Mouse (Mus musculus): Measurements from ENCODE around the gene Numbl. TPM values are rescaled to one million over a fixed set of nuclear protein-coding genes. Genes with fewer than 3 reads are reported as not detected.

Gene Numbl
- 47.6 and 51.7 TPM in 2 replicates for polyA plus RNA-seq (2011; ENCODE audit: insufficient read length, low read depth, missing spikeins)

- H3K4me3 ChIP-seq (ENCODE audit: insufficient read depth, low read length): peak within 1 kb of the TSS; percentile 89
- peak; percentile 70 for TF ChIP-seq POLR2A (IDR thresholded peaks at IDR 0.05; ENCODE audit: low read depth, low read length)
- TF ChIP-seq CTCF (IDR thresholded peaks at IDR 0.05; ENCODE audit: borderline replicate concordance, insufficient read depth, low read length): no peak
- peak within 1 kb of the TSS; percentile 83 for H3K27ac ChIP-seq (ENCODE audit: insufficient read depth, low read length)
- peaks cover 2% of the 10 kb centered on the region for H3K4me1 ChIP-seq (ENCODE audit: control insufficient read depth, insufficient read depth, low read length)
These were observed at the start of gene Numbl for GRCm38 (mm10) chr7:27258205-27258899. Gene Numbl (plus strand): TSS chr7:27258433.

GRCm38 (mm10) chr7:27212626-27213025, 45.6 kb upstream of the Numbl start:
- Histone ChIP-seq H3K4me3 (ENCODE audit: insufficient read depth, low read length) (no peak overlapping the region), H3K4me1 (ENCODE audit: control insufficient read depth, insufficient read depth, low read length) (no peaks in the 10 kb centered on the region), H3K27ac (ENCODE audit: insufficient read depth, low read length) (no peak overlapping the region)
- TF ChIP-seq POLR2A (IDR thresholded peaks at IDR 0.05; ENCODE audit: low read depth, low read length) (no peak), CTCF (IDR thresholded peaks at IDR 0.05; ENCODE audit: borderline replicate concordance, insufficient read depth, low read length) (no peak)

GRCm38 (mm10) chr7:27218586-27218985, 39.6 kb upstream of the Numbl start:
- H3K27ac ChIP-seq (ENCODE audit: insufficient read depth, low read length): peak overlapping the region; percentile 70
- no peak overlapping the region for H3K4me3 ChIP-seq (ENCODE audit: insufficient read depth, low read length)
- TF ChIP-seq CTCF (IDR thresholded peaks at IDR 0.05; ENCODE audit: borderline replicate concordance, insufficient read depth, low read length): no peak
- no peaks in the 10 kb centered on the region for H3K4me1 ChIP-seq (ENCODE audit: control insufficient read depth, insufficient read depth, low read length)

- Histone ChIP-seq H3K4me1 (ENCODE audit: control insufficient read depth, insufficient read depth, low read length) (0 out of 2 replicates have a peak, but pooled peaks cover 7% of the 10 kb centered on the region), H3K4me3 (ENCODE audit: insufficient read depth, low read length) (no peak overlapping the region), H3K27ac (ENCODE audit: insufficient read depth, low read length) (no peak overlapping the region)
- TF ChIP-seq POLR2A (IDR thresholded peaks at IDR 0.05; ENCODE audit: low read depth, low read length) (no peak), CTCF (IDR thresholded peaks at IDR 0.05; ENCODE audit: borderline replicate concordance, insufficient read depth, low read length) (no peak)
These were observed 38.3 kb upstream of the Numbl start for GRCm38 (mm10) chr7:27219937-27220336.

GRCm38 (mm10) chr7:27221939-27222338, 36.3 kb upstream of the Numbl start:
- Histone ChIP-seq H3K27ac (ENCODE audit: insufficient read depth, low read length) (no peak overlapping the region), H3K4me3 (ENCODE audit: insufficient read depth, low read length) (no peak overlapping the region), H3K4me1 (ENCODE audit: control insufficient read depth, insufficient read depth, low read length) (peaks cover 15% of the 10 kb centered on the region; the same call in 1 of the 2 replicates)
- no peak for TF ChIP-seq POLR2A (IDR thresholded peaks at IDR 0.05; ENCODE audit: low read depth, low read length)
- no peak for TF ChIP-seq CTCF (IDR thresholded peaks at IDR 0.05; ENCODE audit: borderline replicate concordance, insufficient read depth, low read length)

- H3K4me1 ChIP-seq (ENCODE audit: control insufficient read depth, insufficient read depth, low read length): peaks cover 16% of the 10 kb centered on the region; the same call in 1 of the 2 replicates
- no peak overlapping the region for H3K27ac ChIP-seq (ENCODE audit: insufficient read depth, low read length)
- TF ChIP-seq POLR2A (IDR thresholded peaks at IDR 0.05; ENCODE audit: low read depth, low read length) (no peak), CTCF (IDR thresholded peaks at IDR 0.05; ENCODE audit: borderline replicate concordance, insufficient read depth, low read length) (no peak)
- H3K4me3 ChIP-seq (ENCODE audit: insufficient read depth, low read length): no peak overlapping the region
These were observed 35.7 kb upstream of the Numbl start for GRCm38 (mm10) chr7:27222538-27222937.

- H3K4me3 ChIP-seq (ENCODE audit: insufficient read depth, low read length): no peak overlapping the region
- no peak overlapping the region for H3K27ac ChIP-seq (ENCODE audit: insufficient read depth, low read length)
- peaks cover 16% of the 10 kb centered on the region; the same call in 1 of the 2 replicates for H3K4me1 ChIP-seq (ENCODE audit: control insufficient read depth, insufficient read depth, low read length)
- TF ChIP-seq POLR2A (IDR thresholded peaks at IDR 0.05; ENCODE audit: low read depth, low read length) (no peak), CTCF (IDR thresholded peaks at IDR 0.05; ENCODE audit: borderline replicate concordance, insufficient read depth, low read length) (no peak)
These were observed 33.2 kb upstream of the Numbl start for GRCm38 (mm10) chr7:27224877-27225575.

- no peak for TF ChIP-seq POLR2A (IDR thresholded peaks at IDR 0.05; ENCODE audit: low read depth, low read length)
- no peak for TF ChIP-seq CTCF (IDR thresholded peaks at IDR 0.05; ENCODE audit: borderline replicate concordance, insufficient read depth, low read length)
These were observed 31.0 kb upstream of the Numbl start for GRCm38 (mm10) chr7:27227276-27227675.

GRCm38 (mm10) chr7:27227676-27228075, 30.6 kb upstream of the Numbl start:
- TF ChIP-seq CTCF (IDR thresholded peaks at IDR 0.05; ENCODE audit: borderline replicate concordance, insufficient read depth, low read length) (no peak), POLR2A (IDR thresholded peaks at IDR 0.05; ENCODE audit: low read depth, low read length) (no peak)
- H3K4me1 ChIP-seq (ENCODE audit: control insufficient read depth, insufficient read depth, low read length): peaks cover 18% of the 10 kb centered on the region
- H3K4me3 ChIP-seq (ENCODE audit: insufficient read depth, low read length): peak overlapping the region; percentile 64
- peak overlapping the region; percentile 47 for H3K27ac ChIP-seq (ENCODE audit: insufficient read depth, low read length)

More at GRCm38 (mm10) chr7:27227276-27227675, 31.0 kb upstream of the Numbl start:
- Histone ChIP-seq H3K4me1 (ENCODE audit: control insufficient read depth, insufficient read depth, low read length) (peaks cover 16% of the 10 kb centered on the region; the same call in 1 of the 2 replicates), H3K27ac (ENCODE audit: insufficient read depth, low read length) (no peak overlapping the region), H3K4me3 (ENCODE audit: insufficient read depth, low read length) (peak overlapping the region; percentile 64)

Data from embryonic fibroblast, embryonic 13.5 days (primary cell).